In genomic region chr17:29156866-29157265, GRCm38 (mm10) we compare ENCODE assay signal across 15 mouse cellular contexts. TPM values are rescaled to one million over a fixed set of nuclear protein-coding genes. Genes with fewer than 3 reads are reported as not detected.
A peak's percentile ranks its signal among the peaks of the same experiment; 100 is the strongest.
DNase-seq lines count a peak whose midpoint lies in the region; ATAC-seq and TF ChIP-seq lines count a peak whose summit lies in the region.
"Had no signal": no experiment of that assay in that cellular context is flagged by ENCODE, and none has a peak within 500 bp of the region (broad histone marks: within the 10 kb centered on the region; RNA-seq: fewer than 3 reads in every experiment).

No protein-coding gene starts in this region.

- TF ChIP-seq CTCF in heart, adult 2 months (IDR thresholded peaks at IDR 0.05): no peak

- WGBS in embryonic facial prominence, embryonic 13.5 days: 82% methylated on average over 8 of the region's 8 CpGs
- WGBS in embryonic facial prominence, embryonic 10.5 days: 89% methylated on average over 8 of the region's 8 CpGs
- WGBS in stomach, embryonic 15.5 days: 67% methylated on average over 8 of the region's 8 CpGs
- WGBS in heart, adult 2 months: 54% methylated on average over 8 of the region's 8 CpGs

- peaks cover 30% of the 10 kb centered on the region for H3K4me1 ChIP-seq in embryonic facial prominence, embryonic 13.5 days
- H3K4me1 ChIP-seq in embryonic facial prominence, embryonic 10.5 days: peaks cover 31% of the 10 kb centered on the region
- H3K4me1 ChIP-seq in megakaryocyte, embryonic 14.5 days: peaks cover 70% of the 10 kb centered on the region
- H3K4me1 ChIP-seq in stomach, embryonic 15.5 days: peaks cover 20% of the 10 kb centered on the region; the same call in 1 of the 2 replicates
- peaks cover 4% of the 10 kb centered on the region; the same call in 1 of the 2 replicates for H3K4me1 ChIP-seq in heart, adult 2 months (ENCODE audit: control insufficient read depth, insufficient read depth, low read length)

- H3K9ac ChIP-seq in embryonic facial prominence, embryonic 13.5 days: no peak overlapping the region
- H3K9ac ChIP-seq in stomach, embryonic 15.5 days: no peak overlapping the region
- H3K9ac ChIP-seq in heart, adult 2 months (ENCODE audit: low read depth, low read length): no peak overlapping the region
- H3K9ac ChIP-seq: heart, embryonic 13.5 days; limb, embryonic 15.5 days; midbrain, embryonic 12.5 days had no signal

- H3K27me3 ChIP-seq in embryonic facial prominence, embryonic 13.5 days: no peaks in the 10 kb centered on the region
- no peaks in the 10 kb centered on the region for H3K27me3 ChIP-seq in embryonic facial prominence, embryonic 10.5 days (replicated peaks; ENCODE audit: low read depth, poor library complexity, severe bottlenecking)
- H3K27me3 ChIP-seq in megakaryocyte, embryonic 14.5 days (replicated peaks): peaks cover 31% of the 10 kb centered on the region
- no peaks in the 10 kb centered on the region for H3K27me3 ChIP-seq in stomach, embryonic 15.5 days (replicated peaks)
- H3K27me3 ChIP-seq in heart, adult 2 months (ENCODE audit: control insufficient read depth, insufficient read depth, low read length): no peaks in the 10 kb centered on the region
- H3K27me3 ChIP-seq: heart, embryonic 13.5 days; limb, embryonic 15.5 days; midbrain, embryonic 12.5 days had no signal

- peak overlapping the region; percentile 81 for H3K27ac ChIP-seq in embryonic facial prominence, embryonic 13.5 days
- H3K27ac ChIP-seq in embryonic facial prominence, embryonic 10.5 days (replicated peaks): no peak overlapping the region
- H3K27ac ChIP-seq in stomach, embryonic 15.5 days: peak overlapping the region; percentile 71; the same call in 1 of the 2 replicates
- H3K27ac ChIP-seq in heart, adult 2 months: no peak overlapping the region
- H3K27ac ChIP-seq: heart, embryonic 13.5 days; kidney, postnatal 0 days; midbrain, embryonic 12.5 days had no signal

- H3K36me3 ChIP-seq in embryonic facial prominence, embryonic 13.5 days: peaks cover 4% of the 10 kb centered on the region; the same call in 1 of the 2 replicates
- H3K36me3 ChIP-seq in embryonic facial prominence, embryonic 10.5 days (replicated peaks): peaks cover 3% of the 10 kb centered on the region; the same call in 1 of the 2 replicates
- peaks cover 5% of the 10 kb centered on the region for H3K36me3 ChIP-seq in megakaryocyte, embryonic 14.5 days (replicated peaks; ENCODE audit: low read length)
- no peaks in the 10 kb centered on the region for H3K36me3 ChIP-seq in stomach, embryonic 15.5 days
- no peaks in the 10 kb centered on the region for H3K36me3 ChIP-seq in heart, adult 2 months (ENCODE audit: control insufficient read depth, insufficient read depth, low read length)
- H3K36me3 ChIP-seq: midbrain, embryonic 12.5 days had no signal

- H3K4me2 ChIP-seq in embryonic facial prominence, embryonic 13.5 days: no peak overlapping the region
- no peak overlapping the region for H3K4me2 ChIP-seq in stomach, embryonic 15.5 days
- H3K4me2 ChIP-seq: heart, embryonic 13.5 days; limb, embryonic 15.5 days; midbrain, embryonic 12.5 days had no signal

- H3K79me2 ChIP-seq in heart, adult 2 months (replicated peaks; ENCODE audit: control insufficient read depth, insufficient read depth, low read length): no peaks in the 10 kb centered on the region

- no peak for DNase-seq in embryonic facial prominence, embryonic 10.5 days (ENCODE audit: low spot score)
- DNase-seq in NIH3T3 (ENCODE audit: low read depth): peak; percentile 30
- DNase-seq in layer of hippocampus, adult 11-12 months (ENCODE audit: low spot score): no peak
- DNase-seq in heart, adult 2 months: no peak
- DNase-seq: cerebellum, adult 9-11 months; heart, postnatal 4 days; thymus, adult 18-20 months had no signal

- no peak for TF ChIP-seq EP300 in heart, adult 2 months (IDR thresholded peaks at IDR 0.05; ENCODE audit: insufficient read depth, low read depth, low read length)

- no peak for TF ChIP-seq POLR2A in heart, adult 2 months (IDR thresholded peaks at IDR 0.05; ENCODE audit: insufficient read depth, low read depth, low read length)

- 0 out of 2 replicates have a peak, but pooled peaks cover 5% of the 10 kb centered on the region for H3K9me3 ChIP-seq in embryonic facial prominence, embryonic 13.5 days
- H3K9me3 ChIP-seq in embryonic facial prominence, embryonic 10.5 days: peaks cover 9% of the 10 kb centered on the region
- peaks cover 8% of the 10 kb centered on the region for H3K9me3 ChIP-seq in megakaryocyte, embryonic 14.5 days
- no peaks in the 10 kb centered on the region for H3K9me3 ChIP-seq in stomach, embryonic 15.5 days
- H3K9me3 ChIP-seq: limb, embryonic 15.5 days; midbrain, embryonic 12.5 days had no signal

- H3K4me3 ChIP-seq in embryonic facial prominence, embryonic 13.5 days: no peak overlapping the region
- no peak overlapping the region for H3K4me3 ChIP-seq in embryonic facial prominence, embryonic 10.5 days
- peak overlapping the region; percentile 51 for H3K4me3 ChIP-seq in megakaryocyte, embryonic 14.5 days (replicated peaks)
- H3K4me3 ChIP-seq in stomach, embryonic 15.5 days (replicated peaks): no peak overlapping the region
- H3K4me3 ChIP-seq in heart, adult 2 months: no peak overlapping the region
- H3K4me3 ChIP-seq: heart, embryonic 13.5 days; limb, embryonic 15.5 days; midbrain, embryonic 12.5 days had no signal

- no peak for ATAC-seq in embryonic facial prominence, embryonic 13.5 days (ENCODE audit: insufficient number of reproducible peaks, insufficient read depth, low FRiP score, low TSS enrichment, low read depth)
- no peak; the same call in 1 of the 2 replicates for ATAC-seq in megakaryocyte, adult 5-6 weeks (ENCODE audit: poor library complexity, severe bottlenecking)
- no peak for ATAC-seq in stomach, embryonic 15.5 days (ENCODE audit: insufficient read depth, low FRiP score, low read depth)

- intact Hi-C loops in heart, adult 2 months (cut with DNase I): no loop called here

RNA-seq across cellular contexts. Expression of gene Rab44, which starts 42.9 kb away (rescaled TPM):
- polyA plus RNA-seq in embryonic facial prominence, embryonic 13.5 days (2015; fragmentation: Nextera tagmentation; extraction: Ambion mirVana): 0.55 and 0.56 TPM in 2 replicates
- 0.09 and 0.21 TPM in 2 replicates for polyA plus RNA-seq in embryonic facial prominence, embryonic 10.5 days (2016; fragmentation: Nextera tagmentation; extraction: Ambion mirVana)
- polyA plus RNA-seq in megakaryocyte, embryonic 14.5 days (2012; ENCODE audit: insufficient read depth, low replicate concordance): 3.4 and 22.3 TPM in 2 replicates
- total RNA-seq in megakaryocyte, adult 5-6 weeks (2015): 52.2 and 62.4 TPM in 2 replicates
- total RNA-seq in megakaryocyte, adult 5-6 weeks (2017): 104 and 105 TPM in 2 replicates
- 1.5 and 2.3 TPM in 2 replicates for polyA plus RNA-seq in stomach, embryonic 15.5 days (2015; fragmentation: Nextera tagmentation; extraction: Ambion mirVana)
- under 1 TPM in 1 of 2 experiments, not detected in 1; 0.70 TPM for total RNA-seq in heart, adult 2 months (2021)
- 0.23 and 0.38 TPM in 2 replicates for polyA plus RNA-seq in heart, adult 2 months (2012; rRNA removed)

Comparison
In these comparisons a context has a peak if more than half of its experiments do, and no peak if none do; other contexts are left out.
1. H3K27ac ChIP-seq: peak in embryonic facial prominence, embryonic 13.5 days (single experiment) and stomach, embryonic 15.5 days (single experiment); none in embryonic facial prominence, embryonic 10.5 days (single experiment) and heart, adult 2 months (single experiment).